Mouse (Mus musculus): ENCODE measurements around the gene Cobl.

Cobl gene

GRCm38 (mm10) chr11:12382991-12383390, 81.8 kb downstream of the Cobl start:
- in situ Hi-C loops (cut with MseI, MboI) = no loop called here

- in situ Hi-C loops (cut with MseI, MboI) = no loop called here
Observed at GRCm38 (mm10) chr11:12381096-12381495, 83.7 kb downstream of the Cobl start.

GRCm38 (mm10) chr11:12376628-12377027, 88.1 kb downstream of the Cobl start:
- in situ Hi-C loops (cut with MseI, MboI) = loop anchor here in 1 of 2 experiments (10.0 kb wide), 1 partner anchor 168 kb away; no protein-coding TSS in a partner anchor

- in situ Hi-C loops (cut with MseI, MboI) = loop anchor here (5.0 to 10.0 kb wide), 2 partner anchors 154 to 171 kb away; no protein-coding TSS in a partner anchor
Observed at GRCm38 (mm10) chr11:12373106-12374098, 91.4 kb downstream of the Cobl start.

GRCm38 (mm10) chr11:12370957-12371356, 93.8 kb downstream of the Cobl start:
- in situ Hi-C loops (cut with MseI, MboI) = loop anchor here (5.0 to 10.0 kb wide), 2 partner anchors 156 to 174 kb away; no protein-coding TSS in a partner anchor

GRCm38 (mm10) chr11:12367426-12368178, 97.2 kb downstream of the Cobl start:
- in situ Hi-C loops (cut with MseI, MboI) = no loop called here

- in situ Hi-C loops (cut with MseI, MboI) = no loop called here
Observed at GRCm38 (mm10) chr11:12359336-12360000, 105.3 kb downstream of the Cobl start.

- in situ Hi-C loops (cut with MseI, MboI) = no loop called here
Observed at GRCm38 (mm10) chr11:12358602-12359001, 106.2 kb downstream of the Cobl start.

GRCm38 (mm10) chr11:12355681-12356080, 109.1 kb downstream of the Cobl start:
- in situ Hi-C loops (cut with MseI, MboI) = no loop called here

GRCm38 (mm10) chr11:12350986-12351546, 113.7 kb downstream of the Cobl start:
- in situ Hi-C loops (cut with MseI, MboI) = no loop called here

GRCm38 (mm10) chr11:12350086-12350485, 114.7 kb downstream of the Cobl start:
- in situ Hi-C loops (cut with MseI, MboI) = no loop called here

GRCm38 (mm10) chr11:12346486-12346885, 118.3 kb downstream of the Cobl start:
- in situ Hi-C loops (cut with MseI, MboI) = no loop called here

- in situ Hi-C loops (cut with MseI, MboI) = no loop called here
Observed at GRCm38 (mm10) chr11:12343686-12344085, 121.1 kb downstream of the Cobl start.

- in situ Hi-C loops (cut with MseI, MboI) = no loop called here
Observed at GRCm38 (mm10) chr11:12340697-12341096, 124.1 kb downstream of the Cobl start.

- in situ Hi-C loops (cut with MseI, MboI) = no loop called here
Observed at GRCm38 (mm10) chr11:12336145-12336544, 128.6 kb downstream of the Cobl start.

- in situ Hi-C loops (cut with MseI, MboI) = no loop called here
Observed at GRCm38 (mm10) chr11:12331997-12332396, 132.8 kb downstream of the Cobl start.

- in situ Hi-C loops (cut with MseI, MboI) = no loop called here
Observed at GRCm38 (mm10) chr11:12321445-12321844, 143.3 kb downstream of the Cobl start.

- in situ Hi-C loops (cut with MseI, MboI) = loop anchor here in 1 of 2 experiments (10.0 kb wide), 1 partner anchor 235 kb away; no protein-coding TSS in a partner anchor
Observed at GRCm38 (mm10) chr11:12319318-12319717, 145.4 kb downstream of the Cobl start.

- in situ Hi-C loops (cut with MseI, MboI) = loop anchor here in 1 of 2 experiments (10.0 kb wide), 1 partner anchor 239 kb away; no protein-coding TSS in a partner anchor
Observed at GRCm38 (mm10) chr11:12315670-12316069, 149.1 kb downstream of the Cobl start.

- in situ Hi-C loops (cut with MseI, MboI) = loop anchor here in 1 of 2 experiments (10.0 kb wide), 1 partner anchor 240 kb away; no protein-coding TSS in a partner anchor
Observed at GRCm38 (mm10) chr11:12314278-12315043, 150.3 kb downstream of the Cobl start.
